Mouse (Mus musculus): Measurements from ENCODE around the gene Lactb. TPM values are rescaled to one million over a fixed set of nuclear protein-coding genes. Genes with fewer than 3 reads are reported as not detected.

The Lactb gene
- total and polyA plus RNA-seq, 3 experiments, result 14.6 to 29.4 (median 23.7) TPM

GRCm38 (mm10) chr9:66982085-66982484 is 6.8 kb upstream of the Lactb start:
- Histone ChIP-seq H3K27ac (ENCODE audit: insufficient read depth, low read depth) (no peak overlapping the region), H3K9me3 (replicated peaks; ENCODE audit: low read length) (no peaks in the 10 kb centered on the region), H3K9ac (ENCODE audit: insufficient read depth, low read depth) (no peak overlapping the region), H3K4me3 (replicated peaks in 1 of 3; ENCODE audit: low read depth in 2 of 3, low read length in 2 of 3, poor library complexity in 1 of 3) (no peak overlapping the region), H3K36me3 (replicated peaks in 1 of 2; ENCODE audit: control insufficient read depth in 1 of 2, insufficient read depth in 1 of 2, low read length in 1 of 2) (no peaks in the 10 kb centered on the region), H3K4me1 (ENCODE audit: control insufficient read depth in 1 of 2, insufficient read depth in 2 of 2) (peaks cover 7 to 36% of the 10 kb centered on the region in 2 experiments), H3K4me2 (ENCODE audit: insufficient read depth, low read depth, poor library complexity, severe bottlenecking) (no peak overlapping the region), H3K79me2 (replicated peaks; ENCODE audit: control insufficient read depth, extremely low read depth, insufficient read depth, poor library complexity, severe bottlenecking) (no peaks in the 10 kb centered on the region), H3K27me3 (replicated peaks) (no peaks in the 10 kb centered on the region)
- dilution Hi-C loops (cut with MboI; ENCODE audit: extremely low pct_ligation_motif_present, extremely low pct_unique_long_range_greater_than_20kb, low sequenced_read_pairs) (no loop called here), in situ Hi-C loops (cut with MboI; ENCODE audit: low pct_ligation_motif_present, low pct_unique_long_range_greater_than_20kb, low sequenced_read_pairs) (loop anchor here (10.0 to 25.0 kb wide), 2 partner anchors 317 to 470 kb away; partner anchors contain the start of gene Fbxl22)
- no peak for DNase-seq (ENCODE audit: extremely low read depth)
- no peak for TF ChIP-seq JUN (IDR thresholded peaks at IDR 0.05; ENCODE audit: insufficient read depth, low read depth, low read length)
- no peak for TF ChIP-seq ZNF384 (IDR thresholded peaks at IDR 0.05; ENCODE audit: low read depth, low read length)
- TF ChIP-seq HCFC1 (IDR thresholded peaks at IDR 0.05; ENCODE audit: low read depth, low read length), result no peak
- no peak for TF ChIP-seq JUND (conservative IDR thresholded peaks at IDR 0.05; ENCODE audit: low read depth, low read length)
- no peak for TF ChIP-seq MAZ (IDR thresholded peaks at IDR 0.05; ENCODE audit: low read depth, low read length)
- TF ChIP-seq KAT2A (IDR thresholded peaks at IDR 0.05; ENCODE audit: insufficient replicate concordance, low read length), result no peak
- no peak for TF ChIP-seq EP300 (IDR thresholded peaks at IDR 0.05; ENCODE audit: low read length)
- no peak for TF ChIP-seq ETS1 (conservative IDR thresholded peaks at IDR 0.05; ENCODE audit: low read depth, low read length)
- TF ChIP-seq CHD2 (IDR thresholded peaks at IDR 0.05; ENCODE audit: low read length), result no peak
- no peak for TF ChIP-seq PAX5 (IDR thresholded peaks at IDR 0.05; ENCODE audit: low read length)
- no peak for TF ChIP-seq ELF1 (IDR thresholded peaks at IDR 0.05; ENCODE audit: low read depth, low read length)
- TF ChIP-seq MAX (IDR thresholded peaks at IDR 0.05; ENCODE audit: low read length), result no peak
- no peak for TF ChIP-seq RAD21 (IDR thresholded peaks at IDR 0.05; ENCODE audit: low read depth, low read length)
- TF ChIP-seq GABPA (IDR thresholded peaks at IDR 0.05; ENCODE audit: insufficient replicate concordance, low read depth, low read length), result no peak
- TF ChIP-seq TCF12 (IDR thresholded peaks at IDR 0.05; ENCODE audit: low read depth, low read length), result no peak
- TF ChIP-seq UBTF (IDR thresholded peaks at IDR 0.05; ENCODE audit: low read depth, low read length), result no peak

- Histone ChIP-seq H3K4me2 (ENCODE audit: insufficient read depth, low read depth, poor library complexity, severe bottlenecking) (no peak overlapping the region), H3K79me2 (replicated peaks; ENCODE audit: control insufficient read depth, extremely low read depth, insufficient read depth, poor library complexity, severe bottlenecking) (no peaks in the 10 kb centered on the region), H3K27ac (ENCODE audit: insufficient read depth, low read depth) (no peak overlapping the region), H3K36me3 (replicated peaks in 1 of 2; ENCODE audit: control insufficient read depth in 1 of 2, insufficient read depth in 1 of 2, low read length in 1 of 2) (no peaks in the 10 kb centered on the region), H3K27me3 (replicated peaks) (no peaks in the 10 kb centered on the region), H3K4me1 (ENCODE audit: control insufficient read depth in 1 of 2, insufficient read depth in 2 of 2) (peaks cover 13 to 48% of the 10 kb centered on the region in 2 experiments), H3K9me3 (replicated peaks; ENCODE audit: low read length) (no peaks in the 10 kb centered on the region), H3K9ac (ENCODE audit: insufficient read depth, low read depth) (no peak overlapping the region), H3K4me3 (replicated peaks in 1 of 3; ENCODE audit: low read depth in 2 of 3, low read length in 2 of 3, poor library complexity in 1 of 3) (no peak overlapping the region)
- TF ChIP-seq MXI1 (IDR thresholded peaks at IDR 0.05; ENCODE audit: low read depth, low read length), result no peak
- TF ChIP-seq SIN3A (IDR thresholded peaks at IDR 0.05; ENCODE audit: low read length), result 0 out of 2 replicates have a peak, but pooled peaks have one; percentile 32
- peak; percentile 93 to 96 for TF ChIP-seq CTCF (conservative IDR thresholded peaks at IDR 0.05 in 1 of 2, IDR thresholded peaks at IDR 0.05 in 1 of 2; ENCODE audit: low read depth in 2 of 2, low read length in 2 of 2)
- TF ChIP-seq MEF2A (IDR thresholded peaks at IDR 0.05; ENCODE audit: borderline replicate concordance, low read depth, low read length), result 0 out of 2 replicates have a peak, but pooled peaks have one; percentile 55
- peak; percentile 47; the same call in 1 of the 2 replicates for TF ChIP-seq NELFE (IDR thresholded peaks at IDR 0.05; ENCODE audit: low read depth, low read length)
- TF ChIP-seq RAD21 (IDR thresholded peaks at IDR 0.05; ENCODE audit: low read depth, low read length), result peak; percentile 99
- TF ChIP-seq SMC3 (IDR thresholded peaks at IDR 0.05; ENCODE audit: low read depth, low read length), result peak; percentile 87
- no peak for TF ChIP-seq RCOR1 (conservative IDR thresholded peaks at IDR 0.05; ENCODE audit: low read depth, low read length)
- TF ChIP-seq JUND (conservative IDR thresholded peaks at IDR 0.05; ENCODE audit: low read depth, low read length), result 0 out of 2 replicates have a peak, but pooled peaks have one; percentile 48
- TF ChIP-seq ZC3H11A (IDR thresholded peaks at IDR 0.05; ENCODE audit: low read depth, low read length), result peak; percentile 46
- TF ChIP-seq TCF12 (IDR thresholded peaks at IDR 0.05; ENCODE audit: low read depth, low read length), result 0 out of 2 replicates have a peak, but pooled peaks have one; percentile 26
- 0 out of 2 replicates have a peak, but pooled peaks have one; percentile 13 for TF ChIP-seq ZNF384 (IDR thresholded peaks at IDR 0.05; ENCODE audit: low read depth, low read length)
- TF ChIP-seq KAT2A (IDR thresholded peaks at IDR 0.05; ENCODE audit: insufficient replicate concordance, low read length), result no peak
- TF ChIP-seq HCFC1 (IDR thresholded peaks at IDR 0.05; ENCODE audit: low read depth, low read length), result 0 out of 2 replicates have a peak, but pooled peaks have one; percentile 25
- in situ Hi-C loops (cut with MboI; ENCODE audit: low pct_ligation_motif_present, low pct_unique_long_range_greater_than_20kb, low sequenced_read_pairs) (loop anchor here (10.0 to 25.0 kb wide), 2 partner anchors 316 to 468 kb away; partner anchors contain the start of gene Fbxl22), dilution Hi-C loops (cut with MboI; ENCODE audit: extremely low pct_ligation_motif_present, extremely low pct_unique_long_range_greater_than_20kb, low sequenced_read_pairs) (no loop called here)
- DNase-seq (ENCODE audit: extremely low read depth), result peak; percentile 81
Measured at GRCm38 (mm10) chr9:66980458-66980857, 5.2 kb upstream of the Lactb start.

All from CH12.LX (cell line).